Mouse (Mus musculus): Measurements from ENCODE around the gene Usp6nl. TPM values are rescaled to one million over a fixed set of nuclear protein-coding genes. Genes with fewer than 3 reads are reported as not detected.

The Usp6nl gene
- total and polyA plus RNA-seq, 3 experiments: 8.9 to 67.1 (median 24.8) TPM

- H3K9me3 ChIP-seq (replicated peaks; ENCODE audit: insufficient read depth, low read length): no peaks in the 10 kb centered on the region
- peaks cover 0 to 13% of the 10 kb centered on the region in 2 experiments for H3K4me1 ChIP-seq (ENCODE audit: control insufficient read depth in 1 of 2, insufficient read depth in 2 of 2, low read length in 2 of 2)
- no peak overlapping the region for H3K9ac ChIP-seq (ENCODE audit: control insufficient read depth, low read depth, low read length, poor library complexity, severe bottlenecking)
- no peak for TF ChIP-seq TAL1 (IDR thresholded peaks at IDR 0.05; ENCODE audit: low read length)
- TF ChIP-seq POLR2AphosphoS5 (IDR thresholded peaks at IDR 0.05; ENCODE audit: borderline replicate concordance, low read depth, low read length): no peak
- no peak for TF ChIP-seq KAT2A (conservative IDR thresholded peaks at IDR 0.05; ENCODE audit: low read depth, low read length)
- TF ChIP-seq USF1 (IDR thresholded peaks at IDR 0.05; ENCODE audit: low read depth, low read length): no peak
- TF ChIP-seq CHD1 (IDR thresholded peaks at IDR 0.05; ENCODE audit: low read depth, low read length): no peak
- 0 out of 2 replicates have a peak, but pooled peaks have one; percentile 9 for TF ChIP-seq RCOR1 (IDR thresholded peaks at IDR 0.05; ENCODE audit: low read depth, low read length)
- no peak for TF ChIP-seq MEF2A (IDR thresholded peaks at IDR 0.05; ENCODE audit: extremely low read depth, insufficient replicate concordance, low read depth, low read length, poor library complexity, severe bottlenecking)
- no peak for TF ChIP-seq NELFE (IDR thresholded peaks at IDR 0.05; ENCODE audit: low read depth, low read length)
- no peak for TF ChIP-seq SMC3 (IDR thresholded peaks at IDR 0.05; ENCODE audit: low read depth, low read length)
- no peak for TF ChIP-seq MXI1 (IDR thresholded peaks at IDR 0.05; ENCODE audit: low read depth, low read length)
- no peak for TF ChIP-seq USF2 (IDR thresholded peaks at IDR 0.05; ENCODE audit: borderline replicate concordance in 1 of 2, insufficient read depth in 1 of 2, low read depth in 1 of 2, low read length in 2 of 2)
- no peak for TF ChIP-seq POLR2AphosphoS2 (IDR thresholded peaks at IDR 0.05; ENCODE audit: low read length)
- no peak for TF ChIP-seq HCFC1 (IDR thresholded peaks at IDR 0.05; ENCODE audit: low read depth, low read length)
- TF ChIP-seq NRF1 (IDR thresholded peaks at IDR 0.05; ENCODE audit: insufficient read depth, low read depth, low read length, poor library complexity, severe bottlenecking): no peak
- TF ChIP-seq TCF12 (IDR thresholded peaks at IDR 0.05; ENCODE audit: low read depth, low read length): peak; percentile 55; the same call in 1 of the 2 replicates
- peak; percentile 53; the same call in 1 of the 2 replicates for TF ChIP-seq GATA1 (IDR thresholded peaks at IDR 0.05; ENCODE audit: low read depth, low read length)
- no peak for TF ChIP-seq ELF1 (IDR thresholded peaks at IDR 0.05; ENCODE audit: low read depth, low read length)
- no peak for TF ChIP-seq MAFK (IDR thresholded peaks at IDR 0.05; ENCODE audit: borderline replicate concordance, low read depth, low read length)
- TF ChIP-seq ETS1 (IDR thresholded peaks at IDR 0.05; ENCODE audit: low read depth, low read length): no peak
- TF ChIP-seq EP300 (IDR thresholded peaks at IDR 0.05; ENCODE audit: low read depth in 1 of 2, low read length in 2 of 2): peak; percentile 44 to 55; a peak in 3 of 4 replicates
- TF ChIP-seq ZMIZ1 (IDR thresholded peaks at IDR 0.05; ENCODE audit: low read depth, low read length): no peak
- TF ChIP-seq BHLHE40 (IDR thresholded peaks at IDR 0.05; ENCODE audit: borderline replicate concordance, low read depth, low read length): no peak
- TF ChIP-seq ZNF384 (IDR thresholded peaks at IDR 0.05; ENCODE audit: low read depth, low read length): no peak
- no peak for TF ChIP-seq SIN3A (IDR thresholded peaks at IDR 0.05; ENCODE audit: low read length)
- TF ChIP-seq TBP (IDR thresholded peaks at IDR 0.05; ENCODE audit: low read depth, low read length): no peak
- no peak for TF ChIP-seq MYC (IDR thresholded peaks at IDR 0.05; ENCODE audit: low read depth, low read length)
- no peak for TF ChIP-seq MAZ (IDR thresholded peaks at IDR 0.05; ENCODE audit: low read depth, low read length)
- TF ChIP-seq MAX (IDR thresholded peaks at IDR 0.05; ENCODE audit: low read length): no peak
- TF ChIP-seq CHD2 (IDR thresholded peaks at IDR 0.05; ENCODE audit: low read length): no peak
- peaks cover 0 to 13% of the 10 kb centered on the region in 2 experiments; a peak in 2 of 4 replicates for H3K36me3 ChIP-seq (ENCODE audit: control insufficient read depth in 1 of 2, insufficient read depth in 2 of 2, low read length in 2 of 2)
- no peak overlapping the region for H3K27ac ChIP-seq (ENCODE audit: control insufficient read depth, low read depth, low read length)
- no peaks in the 10 kb centered on the region for H3K79me2 ChIP-seq (ENCODE audit: control insufficient read depth, insufficient read depth, low read length, poor library complexity)
- H3K27me3 ChIP-seq (ENCODE audit: control insufficient read depth in 1 of 2, insufficient read depth in 2 of 2, low read length in 2 of 2): no peaks in the 10 kb centered on the region
- no peak for DNase-seq (ENCODE audit: low read depth, low spot score)
- H3K4me3 ChIP-seq (ENCODE audit: control insufficient read depth in 1 of 2, insufficient read depth in 1 of 2, low read depth in 2 of 2, low read length in 2 of 2): no peak overlapping the region
These were observed 8.7 kb upstream of the Usp6nl start for GRCm38 (mm10) chr2:6313733-6314132.
